Mouse (Mus musculus): ENCODE measurements around the gene Plch2. TPM values are rescaled to one million over a fixed set of nuclear protein-coding genes. Genes with fewer than 3 reads are reported as not detected.

The Plch2 gene
- polyA plus RNA-seq, 2 experiments = 10.6 to 11.4 TPM

- H3K4me1 ChIP-seq (ENCODE audit: control insufficient read depth, insufficient read depth, low read length) = peaks cover 10% of the 10 kb centered on the region
- H3K27ac ChIP-seq (replicated peaks; ENCODE audit: low read depth, low read length) = no peak overlapping the region
- TF ChIP-seq POLR2A (IDR thresholded peaks at IDR 0.05; ENCODE audit: borderline replicate concordance, extremely low read depth, insufficient read depth, insufficient read length) = no peak
- H3K27me3 ChIP-seq (ENCODE audit: control insufficient read depth, insufficient read depth, low read length) = no peaks in the 10 kb centered on the region
- no peak for DNase-seq (ENCODE audit: low spot score)
- H3K4me2 ChIP-seq (replicated peaks; ENCODE audit: low read depth, low read length, severe bottlenecking) = no peak overlapping the region
- no peak overlapping the region for H3K4me3 ChIP-seq (replicated peaks; ENCODE audit: low read length)
- H3K9me3 ChIP-seq (ENCODE audit: control insufficient read depth, low read length) = no peaks in the 10 kb centered on the region
- no peak for ATAC-seq (ENCODE audit: low FRiP score, low read depth)
- no peaks in the 10 kb centered on the region for H3K36me3 ChIP-seq (ENCODE audit: control insufficient read depth, insufficient read depth, low read length)
- WGBS = 68% methylated on average over 11 of the region's 11 CpGs
- H3K9ac ChIP-seq (ENCODE audit: low read depth, low read length, severe bottlenecking) = no peak overlapping the region
These were observed 39.2 kb downstream of the Plch2 start for GRCm38 (mm10) chr4:155017253-155017878.

GRCm38 (mm10) chr4:155016807-155017206 is 39.8 kb downstream of the Plch2 start:
- DNase-seq (ENCODE audit: low spot score) = no peak
- Histone ChIP-seq H3K36me3 (ENCODE audit: control insufficient read depth, insufficient read depth, low read length) (no peaks in the 10 kb centered on the region), H3K4me3 (replicated peaks; ENCODE audit: low read length) (no peak overlapping the region), H3K27me3 (ENCODE audit: control insufficient read depth, insufficient read depth, low read length) (no peaks in the 10 kb centered on the region), H3K9me3 (ENCODE audit: control insufficient read depth, low read length) (no peaks in the 10 kb centered on the region), H3K4me2 (replicated peaks; ENCODE audit: low read depth, low read length, severe bottlenecking) (no peak overlapping the region), H3K9ac (ENCODE audit: low read depth, low read length, severe bottlenecking) (no peak overlapping the region), H3K27ac (replicated peaks; ENCODE audit: low read depth, low read length) (no peak overlapping the region), H3K4me1 (ENCODE audit: control insufficient read depth, insufficient read depth, low read length) (peaks cover 10% of the 10 kb centered on the region)
- ATAC-seq (ENCODE audit: low FRiP score, low read depth) = no peak
- no peak for TF ChIP-seq POLR2A (IDR thresholded peaks at IDR 0.05; ENCODE audit: borderline replicate concordance, extremely low read depth, insufficient read depth, insufficient read length)
- WGBS = 72% methylated on average over 11 of the region's 11 CpGs

DNA sequence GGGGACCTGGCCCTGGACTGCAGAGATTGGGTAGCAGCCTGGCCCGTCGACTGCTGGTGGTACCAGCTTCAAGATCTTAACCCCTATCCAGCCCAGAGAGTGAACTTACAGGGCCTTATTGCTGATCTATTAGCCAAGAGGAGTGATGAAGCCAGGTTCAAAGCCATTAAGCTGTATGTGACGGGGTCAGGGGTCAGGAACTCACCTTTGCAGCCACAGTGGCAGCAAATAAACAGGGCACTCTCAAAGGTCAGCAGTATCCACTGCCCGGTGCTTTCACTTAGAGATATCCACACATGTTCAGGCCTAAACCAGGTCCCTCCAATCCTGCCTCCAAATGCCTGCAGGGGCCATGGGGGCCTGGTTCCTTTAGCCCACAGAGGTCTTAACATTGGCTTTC is 41.0 kb downstream of the Plch2 start:
- TF ChIP-seq POLR2A (IDR thresholded peaks at IDR 0.05; ENCODE audit: borderline replicate concordance, extremely low read depth, insufficient read depth, insufficient read length) = no peak
- Histone ChIP-seq H3K4me1 (ENCODE audit: control insufficient read depth, insufficient read depth, low read length) (peaks cover 10% of the 10 kb centered on the region), H3K36me3 (ENCODE audit: control insufficient read depth, insufficient read depth, low read length) (no peaks in the 10 kb centered on the region), H3K9me3 (ENCODE audit: control insufficient read depth, low read length) (no peaks in the 10 kb centered on the region), H3K27me3 (ENCODE audit: control insufficient read depth, insufficient read depth, low read length) (no peaks in the 10 kb centered on the region), H3K9ac (ENCODE audit: low read depth, low read length, severe bottlenecking) (no peak overlapping the region), H3K27ac (replicated peaks; ENCODE audit: low read depth, low read length) (no peak overlapping the region), H3K4me2 (replicated peaks; ENCODE audit: low read depth, low read length, severe bottlenecking) (no peak overlapping the region), H3K4me3 (replicated peaks; ENCODE audit: low read length) (no peak overlapping the region)
- ATAC-seq (ENCODE audit: low FRiP score, low read depth) (no peak), DNase-seq (ENCODE audit: low spot score) (no peak)
- WGBS = 66% methylated on average over 4 of the region's 4 CpGs

GRCm38 (mm10) chr4:155014791-155015190 is 41.8 kb downstream of the Plch2 start:
- Histone ChIP-seq H3K27ac (replicated peaks; ENCODE audit: low read depth, low read length) (no peak overlapping the region), H3K9ac (ENCODE audit: low read depth, low read length, severe bottlenecking) (no peak overlapping the region), H3K4me3 (replicated peaks; ENCODE audit: low read length) (no peak overlapping the region), H3K9me3 (ENCODE audit: control insufficient read depth, low read length) (no peaks in the 10 kb centered on the region), H3K4me1 (ENCODE audit: control insufficient read depth, insufficient read depth, low read length) (peaks cover 10% of the 10 kb centered on the region), H3K27me3 (ENCODE audit: control insufficient read depth, insufficient read depth, low read length) (no peaks in the 10 kb centered on the region), H3K36me3 (ENCODE audit: control insufficient read depth, insufficient read depth, low read length) (no peaks in the 10 kb centered on the region), H3K4me2 (replicated peaks; ENCODE audit: low read depth, low read length, severe bottlenecking) (no peak overlapping the region)
- WGBS = 56% methylated on average over 11 of the region's 12 CpGs
- DNase-seq (ENCODE audit: low spot score) (no peak), ATAC-seq (ENCODE audit: low FRiP score, low read depth) (no peak)
- no peak for TF ChIP-seq POLR2A (IDR thresholded peaks at IDR 0.05; ENCODE audit: borderline replicate concordance, extremely low read depth, insufficient read depth, insufficient read length)

- TF ChIP-seq POLR2A (IDR thresholded peaks at IDR 0.05; ENCODE audit: borderline replicate concordance, extremely low read depth, insufficient read depth, insufficient read length) = no peak
- Histone ChIP-seq H3K4me3 (replicated peaks; ENCODE audit: low read length) (no peak overlapping the region), H3K27me3 (ENCODE audit: control insufficient read depth, insufficient read depth, low read length) (no peaks in the 10 kb centered on the region), H3K4me2 (replicated peaks; ENCODE audit: low read depth, low read length, severe bottlenecking) (no peak overlapping the region), H3K36me3 (ENCODE audit: control insufficient read depth, insufficient read depth, low read length) (no peaks in the 10 kb centered on the region), H3K4me1 (ENCODE audit: control insufficient read depth, insufficient read depth, low read length) (peaks cover 5% of the 10 kb centered on the region), H3K9me3 (ENCODE audit: control insufficient read depth, low read length) (no peaks in the 10 kb centered on the region), H3K9ac (ENCODE audit: low read depth, low read length, severe bottlenecking) (no peak overlapping the region), H3K27ac (replicated peaks; ENCODE audit: low read depth, low read length) (no peak overlapping the region)
- ATAC-seq (ENCODE audit: low FRiP score, low read depth) (no peak), DNase-seq (ENCODE audit: low spot score) (no peak)
- 70% methylated on average over 14 of the region's 14 CpGs for WGBS
These were observed 42.3 kb downstream of the Plch2 start for GRCm38 (mm10) chr4:155014244-155014643.

Data from limb, embryonic 14.5 days (tissue).